Mouse (Mus musculus): ENCODE results near the gene Olfr17.

- TF ChIP-seq GATA1 (IDR thresholded peaks at IDR 0.05; ENCODE audit: borderline replicate concordance, low read length) (no peak), FLI1 (IDR thresholded peaks at IDR 0.05; ENCODE audit: low read length) (no peak)
These were observed at the start of gene Olfr17 for GRCm38 (mm10) chr7:107092920-107093319.

Measured in megakaryocyte, embryonic 14.5 days (primary cell).